Mouse (Mus musculus): ENCODE results near the gene Birc6. TPM values are rescaled to one million over a fixed set of nuclear protein-coding genes. Genes with fewer than 3 reads are reported as not detected.

Gene Birc6
- polyA plus RNA-seq (2012; rRNA removed) = 17.1 and 21.9 TPM in 2 replicates
- polyA plus RNA-seq (2014; fragmentation: Nextera tagmentation; extraction: Ambion mirVana) = 25.9 and 28.3 TPM in 2 replicates

GRCm38 (mm10) chr17:74527729-74528607 is at the start of gene Birc6:
Gene Birc6 (plus strand): TSS chr17:74528295.
- ATAC-seq (ENCODE audit: insufficient read depth) = peak; percentile 94
- H3K9ac ChIP-seq (replicated peaks) = peak within 1 kb of the TSS; percentile 98
- peak within 1 kb of the TSS; percentile 96 for H3K27ac ChIP-seq
- H3K36me3 ChIP-seq (replicated peaks; ENCODE audit: control insufficient read depth, insufficient read depth, low read depth) = no peaks in the 10 kb centered on the region
- peak within 1 kb of the TSS; percentile 84 to 98 for H3K4me3 ChIP-seq (ENCODE audit: insufficient read depth in 1 of 2, low read depth in 2 of 2, low read length in 2 of 2)
- peaks cover 15 to 20% of the 10 kb centered on the region in 2 experiments for H3K4me1 ChIP-seq (replicated peaks; ENCODE audit: control insufficient read depth in 2 of 2, insufficient read depth in 2 of 2, low read length in 1 of 2)
- DNase-seq (ENCODE audit: low read depth in 3 of 3, low spot score in 3 of 3) = peak; percentile 95 to 99 (median 96)
- H3K4me2 ChIP-seq (ENCODE audit: low read depth) = peak within 1 kb of the TSS; percentile 89
- WGBS (ENCODE audit: insufficient replicate concordance) = under 1% methylated on average over 71 of the region's 71 CpGs
- no peak for TF ChIP-seq CTCF (IDR thresholded peaks at IDR 0.05; ENCODE audit: low read depth)
- peak; percentile 51 for TF ChIP-seq EP300 (IDR thresholded peaks at IDR 0.05; ENCODE audit: low read depth)
- H3K27me3 ChIP-seq (ENCODE audit: control insufficient read depth, insufficient read depth, low read length) = no peaks in the 10 kb centered on the region
- no peaks in the 10 kb centered on the region for H3K9me3 ChIP-seq (ENCODE audit: control insufficient read depth, low read length)

- Histone ChIP-seq H3K9me3 (ENCODE audit: control insufficient read depth, low read length) (no peaks in the 10 kb centered on the region), H3K4me1 (replicated peaks; ENCODE audit: control insufficient read depth in 2 of 2, insufficient read depth in 2 of 2, low read length in 1 of 2) (no peaks in the 10 kb centered on the region), H3K9ac (replicated peaks) (no peak overlapping the region), H3K4me3 (ENCODE audit: insufficient read depth in 1 of 2, low read depth in 2 of 2, low read length in 2 of 2) (no peak overlapping the region), H3K4me2 (ENCODE audit: low read depth) (no peak overlapping the region), H3K36me3 (replicated peaks; ENCODE audit: control insufficient read depth, insufficient read depth, low read depth) (no peaks in the 10 kb centered on the region), H3K27ac (no peak overlapping the region), H3K27me3 (ENCODE audit: control insufficient read depth, insufficient read depth, low read length) (no peaks in the 10 kb centered on the region)
- 67% methylated on average over 14 of the region's 14 CpGs for WGBS (ENCODE audit: insufficient replicate concordance)
- ATAC-seq (ENCODE audit: insufficient read depth) (no peak), DNase-seq (ENCODE audit: low read depth in 3 of 3, low spot score in 3 of 3) (no peak)
- TF ChIP-seq CTCF (IDR thresholded peaks at IDR 0.05; ENCODE audit: low read depth) (no peak), EP300 (IDR thresholded peaks at IDR 0.05; ENCODE audit: low read depth) (no peak)
Measured at GRCm38 (mm10) chr17:74480361-74481069, 47.6 kb upstream of the Birc6 start.

GRCm38 (mm10) chr17:74489024-74489900 is 38.8 kb upstream of the Birc6 start, which contains the start of gene Yipf4:
Gene Yipf4 (plus strand): TSS chr17:74489493.
- DNase-seq (ENCODE audit: low read depth in 3 of 3, low spot score in 3 of 3) (peak; percentile 93 to 95 (median 93)), ATAC-seq (ENCODE audit: insufficient read depth) (peak; percentile 98)
- peak within 1 kb of the TSS; percentile 94 for H3K9ac ChIP-seq (replicated peaks)
- peak within 1 kb of the TSS; percentile 96 for H3K27ac ChIP-seq
- H3K9me3 ChIP-seq (ENCODE audit: control insufficient read depth, low read length) = no peaks in the 10 kb centered on the region
- TF ChIP-seq CTCF (IDR thresholded peaks at IDR 0.05; ENCODE audit: low read depth) (no peak), EP300 (IDR thresholded peaks at IDR 0.05; ENCODE audit: low read depth) (no peak; the same call in 1 of the 2 replicates)
- 4% methylated on average over 58 of the region's 58 CpGs for WGBS (ENCODE audit: insufficient replicate concordance)
- H3K4me3 ChIP-seq (ENCODE audit: insufficient read depth in 1 of 2, low read depth in 2 of 2, low read length in 2 of 2) = peak within 1 kb of the TSS; percentile 84 to 94
- peak within 1 kb of the TSS; percentile 72 for H3K4me2 ChIP-seq (ENCODE audit: low read depth)
- H3K27me3 ChIP-seq (ENCODE audit: control insufficient read depth, insufficient read depth, low read length) = no peaks in the 10 kb centered on the region; the same call in 1 of the 2 replicates
- peaks cover 8 to 10% of the 10 kb centered on the region in 2 experiments for H3K4me1 ChIP-seq (replicated peaks; ENCODE audit: control insufficient read depth in 2 of 2, insufficient read depth in 2 of 2, low read length in 1 of 2)
- peaks cover 17% of the 10 kb centered on the region for H3K36me3 ChIP-seq (replicated peaks; ENCODE audit: control insufficient read depth, insufficient read depth, low read depth)

- no peak for DNase-seq (ENCODE audit: low read depth in 3 of 3, low spot score in 3 of 3)
- Histone ChIP-seq H3K27ac (peak overlapping the region; percentile 96), H3K9ac (replicated peaks) (peak overlapping the region; percentile 94), H3K27me3 (ENCODE audit: control insufficient read depth, insufficient read depth, low read length) (no peaks in the 10 kb centered on the region; the same call in 1 of the 2 replicates), H3K4me3 (ENCODE audit: insufficient read depth in 1 of 2, low read depth in 2 of 2, low read length in 2 of 2) (peak overlapping the region; percentile 84 to 94), H3K36me3 (replicated peaks; ENCODE audit: control insufficient read depth, insufficient read depth, low read depth) (peaks cover 23% of the 10 kb centered on the region), H3K9me3 (ENCODE audit: control insufficient read depth, low read length) (no peaks in the 10 kb centered on the region), H3K4me1 (replicated peaks; ENCODE audit: control insufficient read depth in 2 of 2, insufficient read depth in 2 of 2, low read length in 1 of 2) (peaks cover 8 to 10% of the 10 kb centered on the region in 2 experiments), H3K4me2 (ENCODE audit: low read depth) (peak overlapping the region; percentile 72)
- TF ChIP-seq EP300 (IDR thresholded peaks at IDR 0.05; ENCODE audit: low read depth) (no peak), CTCF (IDR thresholded peaks at IDR 0.05; ENCODE audit: low read depth) (no peak)
- WGBS (ENCODE audit: insufficient replicate concordance) = under 1% methylated on average over 12 of the region's 12 CpGs
- ATAC-seq (ENCODE audit: insufficient read depth) = no peak
Measured at GRCm38 (mm10) chr17:74489901-74490220, 38.2 kb upstream of the Birc6 start.
